Mouse (Mus musculus) stomach, embryonic 15.5 days (tissue): ENCODE data around the gene 9830107B12Rik. TPM values are rescaled to one million over a fixed set of nuclear protein-coding genes. Genes with fewer than 3 reads are reported as not detected.
"Not testable (repeated sequence)": the region's sequence is repeated elsewhere in the genome, so short reads cannot be mapped to it uniquely, and the experiment has no call there.

Experiments
- ATAC-seq: fragments of 200-750 bp; cut with Nextera tagmentation; 2 replicates; pipeline ENCODE4 v1.8.0; 2017; ENCODE audit warnings: low read depth, moderate number of reproducible peaks, moderate TSS enrichment; ENCODE audit not compliant: insufficient read depth, low FRiP score
- H3K27ac ChIP-seq: fragments of 300-500 bp; sonication (generic); 2 replicates; pipeline ENCODE4 v1.5.1; 2015; ENCODE audit warnings: mild to moderate bottlenecking, inconsistent platforms
- H3K27me3 ChIP-seq: fragments of 300-500 bp; sonication (generic); replicated peaks from 2 replicates; pipeline ENCODE4 v1.6.1; 2015; ENCODE audit warnings: inconsistent platforms
- H3K36me3 ChIP-seq: fragments of 300-500 bp; sonication (generic); 2 replicates; pipeline ENCODE4 v1.6.1; 2015; ENCODE audit warnings: inconsistent platforms
- H3K4me1 ChIP-seq: fragments of 300-500 bp; sonication (generic); 2 replicates; pipeline ENCODE4 v1.6.1; 2015; ENCODE audit warnings: inconsistent platforms
- H3K4me2 ChIP-seq: fragments of 300-500 bp; sonication (generic); 2 replicates; pipeline ENCODE4 v1.6.1; 2015; ENCODE audit warnings: mild to moderate bottlenecking, inconsistent platforms
- H3K4me3 ChIP-seq: fragments of 300-500 bp; sonication (generic); replicated peaks from 2 replicates; pipeline ENCODE4 v1.5.1; 2015; ENCODE audit warnings: inconsistent platforms
- H3K9ac ChIP-seq: fragments of 300-500 bp; sonication (generic); 2 replicates; pipeline ENCODE4 v1.6.1; 2015; ENCODE audit warnings: inconsistent platforms
- H3K9me3 ChIP-seq: fragments of 300-500 bp; sonication (generic); 2 replicates; pipeline ENCODE4 v1.6.1; 2016; ENCODE audit warnings: inconsistent platforms
- WGBS: fragments of 180-500 bp; shearing (Covaris S2); methylation state at CpG from one replicate; pipeline ENCODE4 v1.1.7; 2015; 5-methylcytosine and 5-hydroxymethylcytosine counted together
- polyA plus RNA-seq: library from polyadenylated mRNA; unstranded; fragments of >200 nt; fragmentation: Nextera tagmentation; extraction: Ambion mirVana; gene quantifications from 2 replicates; pipeline ENCODE4 v1.2.1, GENCODE M21; 2015

The 9830107B12Rik gene
- polyA plus RNA-seq: 0.19 and 0.27 TPM in 2 replicates

- Histone ChIP-seq H3K4me1 (no peaks in the 10 kb centered on the region), H3K27ac (no peak within 1 kb of the TSS), H3K9me3 (no peaks in the 10 kb centered on the region), H3K36me3 (no peaks in the 10 kb centered on the region), H3K4me3 (no peak within 1 kb of the TSS), H3K9ac (no peak within 1 kb of the TSS), H3K27me3 (no peaks in the 10 kb centered on the region), H3K4me2 (no peak within 1 kb of the TSS)
- WGBS: 74% methylated on average over 3 of the region's 3 CpGs
- ATAC-seq: no peak
These were observed at the start of gene 9830107B12Rik for GRCm38 (mm10) chr17:48146120-48146519. Gene 9830107B12Rik (minus strand): TSS chr17:48146268.

GRCm38 (mm10) chr17:48192366-48192765 is 46.3 kb upstream of the 9830107B12Rik start:
- Histone ChIP-seq H3K4me2 (no peak overlapping the region), H3K27ac (no peak overlapping the region), H3K27me3 (no peaks in the 10 kb centered on the region), H3K4me1 (no peaks in the 10 kb centered on the region), H3K9me3 (no peaks in the 10 kb centered on the region), H3K4me3 (no peak overlapping the region), H3K9ac (no peak overlapping the region), H3K36me3 (no peaks in the 10 kb centered on the region)
- WGBS: 72% methylated on average over 2 of the region's 2 CpGs
- no peak for ATAC-seq

- Histone ChIP-seq H3K4me1 (no peaks in the 10 kb centered on the region), H3K4me3 (no peak overlapping the region), H3K9ac (no peak overlapping the region), H3K4me2 (no peak overlapping the region), H3K36me3 (no peaks in the 10 kb centered on the region), H3K9me3 (no peaks in the 10 kb centered on the region), H3K27me3 (no peaks in the 10 kb centered on the region), H3K27ac (no peak overlapping the region)
- 50% methylated on average over 5 of the region's 5 CpGs for WGBS
- no peak for ATAC-seq
These were observed 39.2 kb upstream of the 9830107B12Rik start for GRCm38 (mm10) chr17:48185252-48185651.

- not testable (repeated sequence) for H3K4me2 ChIP-seq, H3K36me3 ChIP-seq, H3K27me3 ChIP-seq, H3K9me3 ChIP-seq, H3K4me1 ChIP-seq, H3K27ac ChIP-seq, H3K4me3 ChIP-seq, H3K9ac ChIP-seq, ATAC-seq
- WGBS: 70% methylated on average over 2 of the region's 2 CpGs
These were observed 21.0 kb upstream of the 9830107B12Rik start, which contains the start of gene A530064D06Rik for GRCm38 (mm10) chr17:48167103-48167502. Gene A530064D06Rik (minus strand): TSS chr17:48167275.

- H3K36me3 ChIP-seq: no peaks in the 10 kb centered on the region
- no peaks in the 10 kb centered on the region for H3K27me3 ChIP-seq
- H3K27ac ChIP-seq: no peak overlapping the region
- no peak for ATAC-seq
- no peak overlapping the region for H3K4me2 ChIP-seq
- WGBS: 29% methylated on average over 1 of the region's 1 CpGs
- H3K4me1 ChIP-seq: no peaks in the 10 kb centered on the region
- H3K9ac ChIP-seq: no peak overlapping the region
- no peaks in the 10 kb centered on the region; the same call in 1 of the 2 replicates for H3K9me3 ChIP-seq
- H3K4me3 ChIP-seq: no peak overlapping the region
These were observed 11.5 kb upstream of the 9830107B12Rik start for GRCm38 (mm10) chr17:48157382-48158076.

GRCm38 (mm10) chr17:48132810-48133209 is 13.3 kb downstream of the 9830107B12Rik start:
- no peaks in the 10 kb centered on the region for H3K36me3 ChIP-seq
- no peak overlapping the region for H3K9ac ChIP-seq
- H3K27me3 ChIP-seq: no peaks in the 10 kb centered on the region
- H3K27ac ChIP-seq: no peak overlapping the region
- H3K4me2 ChIP-seq: no peak overlapping the region
- H3K4me1 ChIP-seq: no peaks in the 10 kb centered on the region
- no peak for ATAC-seq
- WGBS: 80% methylated on average over 2 of the region's 2 CpGs
- H3K9me3 ChIP-seq: no peaks in the 10 kb centered on the region
- no peak overlapping the region for H3K4me3 ChIP-seq

GRCm38 (mm10) chr17:48120456-48120855 is 25.6 kb downstream of the 9830107B12Rik start:
- H3K4me3 ChIP-seq: no peak overlapping the region
- no peaks in the 10 kb centered on the region for H3K36me3 ChIP-seq
- no peaks in the 10 kb centered on the region for H3K9me3 ChIP-seq
- no peaks in the 10 kb centered on the region for H3K4me1 ChIP-seq
- H3K27me3 ChIP-seq: no peaks in the 10 kb centered on the region
- WGBS: 88% methylated on average over 20 of the region's 20 CpGs
- ATAC-seq: no peak
- H3K4me2 ChIP-seq: no peak overlapping the region
- no peak overlapping the region for H3K9ac ChIP-seq
- no peak overlapping the region for H3K27ac ChIP-seq

- no peak overlapping the region for H3K9ac ChIP-seq
- H3K4me1 ChIP-seq: no peaks in the 10 kb centered on the region
- no peaks in the 10 kb centered on the region for H3K27me3 ChIP-seq
- H3K9me3 ChIP-seq: no peaks in the 10 kb centered on the region
- H3K36me3 ChIP-seq: no peaks in the 10 kb centered on the region
- H3K4me2 ChIP-seq: no peak overlapping the region
- WGBS: 23% methylated on average over 3 of the region's 3 CpGs
- H3K4me3 ChIP-seq: no peak overlapping the region
- no peak for ATAC-seq
- H3K27ac ChIP-seq: no peak overlapping the region
These were observed 26.4 kb downstream of the 9830107B12Rik start for GRCm38 (mm10) chr17:48119656-48120055.

GRCm38 (mm10) chr17:48118570-48118969 is 27.5 kb downstream of the 9830107B12Rik start:
- no peak overlapping the region for H3K9ac ChIP-seq
- H3K4me3 ChIP-seq: no peak overlapping the region
- no peak for ATAC-seq
- 61% methylated on average over 1 of the region's 1 CpGs for WGBS
- no peak overlapping the region for H3K4me2 ChIP-seq
- H3K27me3 ChIP-seq: no peaks in the 10 kb centered on the region
- no peaks in the 10 kb centered on the region for H3K4me1 ChIP-seq
- no peak overlapping the region for H3K27ac ChIP-seq
- no peaks in the 10 kb centered on the region for H3K9me3 ChIP-seq
- no peaks in the 10 kb centered on the region for H3K36me3 ChIP-seq

GRCm38 (mm10) chr17:48110547-48111287 is 35.4 kb downstream of the 9830107B12Rik start:
- Histone ChIP-seq H3K4me2 (no peak overlapping the region), H3K27me3 (no peaks in the 10 kb centered on the region), H3K4me1 (no peaks in the 10 kb centered on the region), H3K36me3 (no peaks in the 10 kb centered on the region), H3K27ac (no peak overlapping the region), H3K9me3 (no peaks in the 10 kb centered on the region), H3K9ac (no peak overlapping the region), H3K4me3 (no peak overlapping the region)
- 44% methylated on average over 8 of the region's 8 CpGs for WGBS
- ATAC-seq: no peak

GRCm38 (mm10) chr17:48108520-48108919 is 37.5 kb downstream of the 9830107B12Rik start:
- Histone ChIP-seq H3K4me1 (no peaks in the 10 kb centered on the region), H3K9me3 (no peaks in the 10 kb centered on the region), H3K4me2 (no peak overlapping the region), H3K36me3 (no peaks in the 10 kb centered on the region), H3K4me3 (no peak overlapping the region), H3K9ac (no peak overlapping the region), H3K27ac (no peak overlapping the region), H3K27me3 (no peaks in the 10 kb centered on the region)
- 80% methylated on average over 3 of the region's 3 CpGs for WGBS
- ATAC-seq: no peak

GRCm38 (mm10) chr17:48107862-48108261 is 38.2 kb downstream of the 9830107B12Rik start:
- Histone ChIP-seq H3K4me2 (no peak overlapping the region), H3K9ac (no peak overlapping the region), H3K4me3 (no peak overlapping the region), H3K9me3 (no peaks in the 10 kb centered on the region), H3K27ac (no peak overlapping the region), H3K36me3 (no peaks in the 10 kb centered on the region), H3K4me1 (no peaks in the 10 kb centered on the region), H3K27me3 (no peaks in the 10 kb centered on the region)
- 55% methylated on average over 6 of the region's 6 CpGs for WGBS
- no peak for ATAC-seq
